Mouse (Mus musculus): Measurements from ENCODE around the gene Zfp956. TPM values are rescaled to one million over a fixed set of nuclear protein-coding genes. Genes with fewer than 3 reads are reported as not detected.
A peak's percentile ranks its signal among the peaks of the same experiment; 100 is the strongest.
"Not testable (repeated sequence)": the region's sequence is repeated elsewhere in the genome, so short reads cannot be mapped to it uniquely, and the experiment has no call there.

Zfp956 gene
- total and polyA plus RNA-seq, 3 experiments = 11.0 to 13.1 TPM; not detected in 1

DNA sequence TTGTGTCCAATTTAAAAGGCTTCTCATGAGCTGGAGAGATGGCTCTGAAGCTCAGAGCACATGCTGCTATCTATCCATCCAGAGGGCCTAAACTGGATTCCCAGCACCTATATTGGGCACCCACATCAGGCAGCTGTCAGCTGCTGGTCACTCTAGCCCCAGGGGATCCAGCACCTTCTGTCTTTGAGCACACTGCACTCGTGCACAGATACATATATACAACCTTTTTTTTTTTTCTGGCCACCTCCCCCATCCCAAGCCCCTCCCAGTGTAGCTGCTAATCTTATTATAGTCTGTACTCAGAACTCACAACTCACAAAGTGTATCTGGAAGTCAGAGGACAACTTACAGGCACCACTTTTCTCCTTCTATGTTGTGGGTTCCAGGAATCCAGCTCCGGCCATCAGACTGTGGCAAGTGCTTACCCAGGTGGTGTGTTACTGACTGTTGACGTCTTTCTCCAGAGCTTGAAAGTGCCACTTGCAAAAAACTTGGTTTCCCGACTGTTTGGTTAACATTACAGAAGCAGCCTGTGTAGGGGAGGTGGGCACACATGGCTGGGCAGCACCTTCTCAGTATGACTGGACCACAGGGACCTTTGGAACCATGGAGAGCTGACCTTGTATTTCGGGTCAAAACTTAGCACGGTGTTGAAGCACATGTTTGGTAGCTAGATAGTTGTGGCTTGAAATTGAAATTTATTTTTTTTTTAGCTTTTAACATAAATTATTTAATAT is 7.7 kb downstream of the Zfp956 start:
- Histone ChIP-seq H3K27ac (ENCODE audit: control insufficient read depth, low read depth, low read length) (no peak overlapping the region), H3K9me3 (replicated peaks; ENCODE audit: insufficient read depth, low read length) (no peaks in the 10 kb centered on the region), H3K9ac (ENCODE audit: control insufficient read depth, low read depth, low read length, poor library complexity, severe bottlenecking) (no peak overlapping the region), H3K27me3 (ENCODE audit: control insufficient read depth in 1 of 2, insufficient read depth in 2 of 2, low read length in 2 of 2) (no peaks in the 10 kb centered on the region), H3K4me1 (ENCODE audit: control insufficient read depth in 1 of 2, insufficient read depth in 2 of 2, low read length in 2 of 2) (no peaks in the 10 kb centered on the region), H3K4me3 (ENCODE audit: control insufficient read depth in 1 of 2, insufficient read depth in 1 of 2, low read depth in 2 of 2, low read length in 2 of 2) (no peak overlapping the region), H3K79me2 (ENCODE audit: control insufficient read depth, insufficient read depth, low read length, poor library complexity) (0 out of 2 replicates have a peak, but pooled peaks cover under 1% of the 10 kb centered on the region), H3K36me3 (ENCODE audit: control insufficient read depth in 1 of 2, insufficient read depth in 2 of 2, low read length in 2 of 2) (peaks cover 0 to 5% of the 10 kb centered on the region in 2 experiments; a peak in 2 of 4 replicates)
- no peak for DNase-seq (ENCODE audit: low read depth, low spot score)
- TF ChIP-seq RCOR1 (IDR thresholded peaks at IDR 0.05; ENCODE audit: low read depth, low read length) (no peak), MXI1 (IDR thresholded peaks at IDR 0.05; ENCODE audit: low read depth, low read length) (no peak), SMC3 (IDR thresholded peaks at IDR 0.05; ENCODE audit: low read depth, low read length) (no peak), MAX (IDR thresholded peaks at IDR 0.05; ENCODE audit: low read length) (no peak), POLR2AphosphoS2 (IDR thresholded peaks at IDR 0.05; ENCODE audit: low read length) (no peak), NRF1 (IDR thresholded peaks at IDR 0.05; ENCODE audit: insufficient read depth, low read depth, low read length, poor library complexity, severe bottlenecking) (no peak), TBP (IDR thresholded peaks at IDR 0.05; ENCODE audit: low read depth, low read length) (no peak), RAD21 (IDR thresholded peaks at IDR 0.05; ENCODE audit: low read depth, low read length) (no peak), ZMIZ1 (IDR thresholded peaks at IDR 0.05; ENCODE audit: low read depth, low read length) (no peak), MYB (IDR thresholded peaks at IDR 0.05; ENCODE audit: low read depth, low read length) (no peak), ETS1 (IDR thresholded peaks at IDR 0.05; ENCODE audit: low read depth, low read length) (no peak), KAT2A (conservative IDR thresholded peaks at IDR 0.05; ENCODE audit: low read depth, low read length) (no peak)

DNA sequence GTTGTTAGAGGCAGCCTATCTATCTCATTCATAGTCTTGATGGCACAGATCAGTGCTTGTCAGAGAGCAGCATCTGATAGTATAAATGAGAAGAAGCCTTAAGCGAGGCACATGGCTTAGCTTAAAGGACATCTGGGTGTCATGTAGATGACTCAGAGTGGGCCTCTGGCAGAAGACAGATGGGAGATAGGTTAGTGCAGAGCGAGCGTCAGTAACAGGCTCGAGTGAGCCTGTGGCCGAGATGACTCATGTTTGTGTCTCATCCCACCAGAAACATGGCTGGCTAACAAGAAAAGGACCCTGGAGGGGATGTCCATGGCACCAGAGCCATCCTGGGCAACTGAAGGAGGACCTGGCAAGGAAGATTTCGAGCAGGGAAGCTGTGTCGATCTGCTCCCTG is 9.9 kb downstream of the Zfp956 start:
- Histone ChIP-seq H3K79me2 (ENCODE audit: control insufficient read depth, insufficient read depth, low read length, poor library complexity) (no peaks in the 10 kb centered on the region), H3K36me3 (ENCODE audit: control insufficient read depth in 1 of 2, insufficient read depth in 2 of 2, low read length in 2 of 2) (peaks cover 0 to 5% of the 10 kb centered on the region in 2 experiments; a peak in 2 of 4 replicates), H3K9me3 (replicated peaks; ENCODE audit: insufficient read depth, low read length) (no peaks in the 10 kb centered on the region), H3K4me3 (ENCODE audit: control insufficient read depth in 1 of 2, insufficient read depth in 1 of 2, low read depth in 2 of 2, low read length in 2 of 2) (no peak overlapping the region), H3K4me1 (ENCODE audit: control insufficient read depth in 1 of 2, insufficient read depth in 2 of 2, low read length in 2 of 2) (no peaks in the 10 kb centered on the region), H3K27me3 (ENCODE audit: control insufficient read depth in 1 of 2, insufficient read depth in 2 of 2, low read length in 2 of 2) (no peaks in the 10 kb centered on the region), H3K27ac (ENCODE audit: control insufficient read depth, low read depth, low read length) (no peak overlapping the region), H3K9ac (ENCODE audit: control insufficient read depth, low read depth, low read length, poor library complexity, severe bottlenecking) (no peak overlapping the region)
- TF ChIP-seq ETS1 (IDR thresholded peaks at IDR 0.05; ENCODE audit: low read depth, low read length) = no peak
- TF ChIP-seq GATA1 (IDR thresholded peaks at IDR 0.05; ENCODE audit: low read depth, low read length) = peak; percentile 24; the same call in 1 of the 2 replicates
- DNase-seq (ENCODE audit: low read depth, low spot score) = peak; percentile 40

DNA sequence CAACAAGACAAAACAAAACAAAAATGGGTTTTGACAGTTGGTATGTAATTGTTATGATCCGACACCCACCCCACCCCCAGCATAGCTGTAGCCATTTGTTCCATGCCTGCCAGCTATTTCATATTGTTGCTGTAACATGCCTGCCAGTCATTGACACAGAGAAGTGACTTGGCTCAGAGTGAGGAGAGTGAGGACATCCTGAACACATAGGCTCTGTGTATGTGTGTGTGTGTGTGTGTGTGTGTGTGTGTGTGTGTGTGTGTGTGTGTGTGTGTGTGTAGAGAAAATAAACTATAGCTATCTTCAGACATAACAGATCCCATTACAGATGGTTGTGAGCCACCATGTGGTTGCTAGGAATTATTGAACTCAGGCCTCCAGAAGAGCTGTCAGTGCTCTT is 15.0 kb downstream of the Zfp956 start:
- not testable (repeated sequence) for H3K4me1 ChIP-seq (ENCODE audit: control insufficient read depth in 1 of 2, insufficient read depth in 2 of 2, low read length in 2 of 2); H3K9ac ChIP-seq (ENCODE audit: control insufficient read depth, low read depth, low read length, poor library complexity, severe bottlenecking); H3K4me3 ChIP-seq (ENCODE audit: control insufficient read depth in 1 of 2, insufficient read depth in 1 of 2, low read depth in 2 of 2, low read length in 2 of 2); H3K27ac ChIP-seq (ENCODE audit: control insufficient read depth, low read depth, low read length); H3K9me3 ChIP-seq (replicated peaks; ENCODE audit: insufficient read depth, low read length); DNase-seq (ENCODE audit: low read depth, low spot score); H3K79me2 ChIP-seq (ENCODE audit: control insufficient read depth, insufficient read depth, low read length, poor library complexity); H3K36me3 ChIP-seq (ENCODE audit: control insufficient read depth in 1 of 2, insufficient read depth in 2 of 2, low read length in 2 of 2); H3K27me3 ChIP-seq (ENCODE audit: control insufficient read depth in 1 of 2, insufficient read depth in 2 of 2, low read length in 2 of 2)
